Mouse (Mus musculus): Measurements from ENCODE around the gene Kdm8. TPM values are rescaled to one million over a fixed set of nuclear protein-coding genes. Genes with fewer than 3 reads are reported as not detected.

Gene Kdm8
- polyA plus RNA-seq, 1 experiment from 2014 or later: 7.9 TPM

Other genes starting within 250 kb of the Kdm8 start
- 111 TPM in 2 replicates for gene Nsmce1, start 46.9 kb downstream of the Kdm8 start, polyA plus RNA-seq (2014; fragmentation: Nextera tagmentation; extraction: Ambion mirVana)
- 1.5 and 1.6 TPM in 2 replicates for gene Il4ra, start 107.4 kb downstream of the Kdm8 start, polyA plus RNA-seq (2014; fragmentation: Nextera tagmentation; extraction: Ambion mirVana)
- gene Il21r, start 158.8 kb downstream of the Kdm8 start, polyA plus RNA-seq (2014; fragmentation: Nextera tagmentation; extraction: Ambion mirVana): 0.10 TPM in 1 of 2 replicates, not detected in the other